Mouse (Mus musculus) liver, adult 2 months (tissue): ENCODE measurements at regions not wholly inside any gene's neighbourhood (a gene's known extent, or its start where the extent isn't known, plus 50 kb on each side); places are given as distances from the start of the nearest gene placed in this dataset.

Source experiments
- CTCF ChIP-seq: fragments of 200-500 bp; IDR thresholded peaks from 2 replicates; pipeline ENCODE4 v1.5.1; 2011; ENCODE audit warnings: low read depth, low read length, control low read depth
- POLR2A ChIP-seq: fragments of 200-500 bp; IDR thresholded peaks from 2 replicates; pipeline ENCODE4 v1.6.1; 2011; ENCODE audit warnings: low read length, control low read depth; ENCODE audit not compliant: insufficient read depth; ENCODE audit errors: extremely low read depth

DNA sequence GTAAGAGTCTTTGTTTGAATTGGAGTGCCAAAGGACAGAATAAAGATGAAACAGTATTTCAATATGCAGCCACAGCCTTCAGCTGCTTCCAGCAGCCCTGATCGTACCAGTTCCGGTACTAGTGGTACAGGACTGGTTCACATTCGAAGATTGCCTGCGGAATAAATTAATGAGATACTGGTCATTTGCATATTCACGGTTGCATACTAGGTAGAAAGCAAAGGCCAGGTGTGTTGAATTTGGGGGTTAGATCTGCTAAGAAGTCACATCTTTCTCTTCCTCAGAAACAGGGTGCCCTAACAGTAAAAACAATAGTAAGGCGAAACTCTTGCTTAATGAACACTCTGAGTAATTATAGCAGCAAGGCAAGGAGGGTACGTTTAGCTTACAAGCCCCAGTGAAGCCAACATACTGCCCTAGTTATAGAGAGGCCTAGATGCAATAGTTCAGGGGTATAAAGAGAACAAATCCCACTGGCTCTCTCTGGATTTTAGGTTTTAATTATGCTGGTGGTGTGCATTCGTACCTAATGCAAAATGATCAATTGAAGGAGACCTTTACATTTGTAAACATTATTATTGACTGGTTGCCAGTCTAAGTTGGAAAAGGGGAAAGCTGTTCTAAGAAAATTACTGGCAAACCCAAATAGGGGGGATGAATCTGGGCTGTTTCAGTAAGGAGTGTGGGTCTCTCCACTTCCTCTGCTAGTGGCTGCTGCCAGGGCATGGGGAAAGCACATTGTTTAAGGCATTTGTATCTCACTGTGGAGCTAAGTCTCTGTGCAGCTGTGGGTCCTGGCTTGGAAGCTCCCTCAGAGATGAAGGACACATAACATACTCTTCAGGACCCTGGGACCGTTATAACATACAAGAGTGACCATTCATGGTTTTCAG lies 435.3 kb upstream of the Pou3f3 start:
- TF ChIP-seq POLR2A (no peak), CTCF (no peak)
